Mouse (Mus musculus) liver, adult 2 months (tissue): ENCODE data around the gene Adamts20.

Experiments
- CTCF ChIP-seq: fragments of 200-500 bp; IDR thresholded peaks from 2 replicates; pipeline ENCODE4 v1.5.1; 2011; ENCODE audit warnings: low read depth, low read length, control low read depth
- POLR2A ChIP-seq: fragments of 200-500 bp; IDR thresholded peaks from 2 replicates; pipeline ENCODE4 v1.6.1; 2011; ENCODE audit warnings: low read length, control low read depth; ENCODE audit not compliant: insufficient read depth; ENCODE audit errors: extremely low read depth

DNA sequence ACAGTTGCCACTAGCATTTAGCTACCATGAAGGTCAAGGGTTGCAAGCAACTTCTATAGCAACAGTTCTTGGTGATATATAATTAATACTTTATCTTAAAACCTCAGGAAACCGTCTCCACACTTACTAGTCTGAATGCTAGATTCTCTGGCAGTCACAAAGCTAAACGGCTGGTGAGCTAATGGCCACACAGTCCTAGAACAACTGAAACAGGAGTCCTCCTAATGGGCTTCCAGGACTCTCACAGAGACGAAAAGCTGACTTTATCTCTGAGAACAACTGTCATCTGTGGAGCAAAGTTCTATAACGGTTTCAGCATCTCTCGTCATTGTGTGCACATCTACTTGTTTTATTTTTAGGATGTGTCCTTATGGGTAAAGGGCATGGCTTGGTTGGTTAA lies 15.0 kb upstream of the Adamts20 start:
- TF ChIP-seq CTCF: no peak
- no peak for TF ChIP-seq POLR2A
